Mouse (Mus musculus) 3134 (cell line): ENCODE results near the gene Abcc9.
A peak's percentile ranks its signal among the peaks of the same experiment; 100 is the strongest.

Experiments used
- DNase-seq: peaks from one replicate; pipeline ENCODE4 v3.0.0-alpha.2; 2011; ENCODE audit warnings: low spot score; ENCODE audit not compliant: insufficient read length; ENCODE audit errors: extremely low read depth

The Abcc9 gene

GRCm38 (mm10) chr6:142555988-142556387, 146.1 kb downstream of the Abcc9 start:
- no peak for DNase-seq

GRCm38 (mm10) chr6:142551482-142551881, 150.6 kb downstream of the Abcc9 start:
- no peak for DNase-seq

GRCm38 (mm10) chr6:142550871-142551270, 151.2 kb downstream of the Abcc9 start:
- no peak for DNase-seq

- DNase-seq, result peak; percentile 51
These were observed 153.7 kb downstream of the Abcc9 start for GRCm38 (mm10) chr6:142548377-142548776.

- no peak for DNase-seq
These were observed 157.0 kb downstream of the Abcc9 start for GRCm38 (mm10) chr6:142545132-142545531.

- no peak for DNase-seq
These were observed 158.5 kb downstream of the Abcc9 start for GRCm38 (mm10) chr6:142543648-142544047.

- no peak for DNase-seq
These were observed 159.3 kb downstream of the Abcc9 start for GRCm38 (mm10) chr6:142542800-142543175.

- DNase-seq, result no peak
These were observed 159.9 kb downstream of the Abcc9 start for GRCm38 (mm10) chr6:142542082-142542799.

GRCm38 (mm10) chr6:142540561-142541160, 161.5 kb downstream of the Abcc9 start:
- no peak for DNase-seq

GRCm38 (mm10) chr6:142540131-142540530, 162.0 kb downstream of the Abcc9 start:
- DNase-seq, result no peak

GRCm38 (mm10) chr6:142538503-142538902, 163.6 kb downstream of the Abcc9 start:
- no peak for DNase-seq
